ENCODE assay signal across 19 mouse cellular contexts in the genomic region with DNA sequence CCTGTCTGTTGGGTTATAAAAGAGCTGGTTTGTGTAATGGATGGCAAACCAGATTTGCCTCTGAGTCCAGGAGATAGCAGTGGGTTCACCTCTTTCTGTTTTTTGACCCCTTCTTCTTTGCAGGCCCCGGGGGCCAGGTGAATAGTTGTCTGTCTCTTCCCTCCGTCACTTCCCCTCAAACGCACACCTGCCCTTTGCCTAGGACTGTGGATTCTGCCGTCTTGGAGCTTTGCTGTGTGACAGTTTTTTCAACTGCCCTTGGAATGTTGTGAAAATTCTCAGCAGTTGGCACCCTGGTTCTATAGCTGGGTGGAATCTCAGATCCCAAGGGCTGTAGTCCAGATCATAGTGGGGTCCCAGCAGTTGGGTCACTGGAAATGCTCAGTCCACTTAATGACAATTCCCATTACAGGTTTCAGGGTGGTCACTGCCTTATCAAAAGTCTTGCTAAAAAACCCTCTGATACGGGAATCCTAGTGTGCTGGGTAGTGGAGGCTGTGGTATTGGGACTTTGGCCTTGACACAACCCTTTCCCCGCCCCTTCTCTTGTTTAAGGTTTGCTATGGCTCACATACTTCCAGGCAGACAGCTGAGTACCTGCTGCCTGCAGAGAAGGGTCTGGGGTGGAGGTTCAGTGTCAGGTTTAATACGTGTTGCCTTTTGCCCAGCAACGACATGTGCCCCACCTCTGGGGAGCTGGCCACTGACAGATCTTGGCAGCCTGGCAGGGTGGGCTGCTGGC.
DNase-seq lines count a peak whose midpoint lies in the region; ATAC-seq lines count a peak whose summit lies in the region.
"Had no signal": no experiment of that assay in that cellular context is flagged by ENCODE, and none has a peak within 500 bp of the region (broad histone marks: within the 10 kb centered on the region; RNA-seq: fewer than 3 reads in every experiment).

No protein-coding gene starts in this region.

- no peak overlapping the region for H3K9ac ChIP-seq in intestine, embryonic 15.5 days
- H3K9ac ChIP-seq in intestine, embryonic 16.5 days (ENCODE audit: low read depth, low read length): no peak overlapping the region
- no peak overlapping the region for H3K9ac ChIP-seq in stomach, embryonic 16.5 days (ENCODE audit: low read length)
- H3K9ac ChIP-seq: embryonic facial prominence, embryonic 13.5 days; forebrain, embryonic 12.5 days; heart, embryonic 12.5 days; hindbrain, embryonic 15.5 days had no signal

- H3K4me1 ChIP-seq in intestine, embryonic 15.5 days (replicated peaks): peaks cover 6% of the 10 kb centered on the region; the same call in 1 of the 2 replicates
- H3K4me1 ChIP-seq in intestine, embryonic 16.5 days (ENCODE audit: control insufficient read depth, insufficient read depth, low read length): 0 out of 2 replicates have a peak, but pooled peaks cover 3% of the 10 kb centered on the region
- H3K4me1 ChIP-seq in stomach, embryonic 16.5 days (ENCODE audit: control insufficient read depth, insufficient read depth, low read length): no peaks in the 10 kb centered on the region
- H3K4me1 ChIP-seq: embryonic facial prominence, embryonic 13.5 days; forebrain, embryonic 12.5 days; heart, embryonic 12.5 days; hindbrain, embryonic 15.5 days had no signal

- H3K27me3 ChIP-seq in intestine, embryonic 15.5 days (replicated peaks): no peaks in the 10 kb centered on the region
- no peaks in the 10 kb centered on the region for H3K27me3 ChIP-seq in intestine, embryonic 16.5 days (replicated peaks; ENCODE audit: control insufficient read depth, insufficient read depth, low read length)
- no peaks in the 10 kb centered on the region for H3K27me3 ChIP-seq in stomach, embryonic 16.5 days (ENCODE audit: control insufficient read depth, insufficient read depth, low read length)
- H3K27me3 ChIP-seq: embryonic facial prominence, embryonic 13.5 days; forebrain, embryonic 12.5 days; hindbrain, embryonic 15.5 days had no signal

- peak; percentile 76 for ATAC-seq in intestine, embryonic 15.5 days
- peak; percentile 60; the same call in 1 of the 2 replicates for ATAC-seq in intestine, embryonic 16.5 days
- ATAC-seq in stomach, embryonic 16.5 days (ENCODE audit: insufficient read depth, low FRiP score): peak; percentile 65; the same call in 1 of the 2 replicates
- ATAC-seq: forebrain, embryonic 16.5 days had no signal

- no peak overlapping the region for H3K27ac ChIP-seq in intestine, embryonic 15.5 days
- no peak overlapping the region for H3K27ac ChIP-seq in intestine, embryonic 16.5 days (ENCODE audit: low read length)
- no peak overlapping the region for H3K27ac ChIP-seq in stomach, embryonic 16.5 days (ENCODE audit: low read length)
- H3K27ac ChIP-seq: embryonic facial prominence, embryonic 13.5 days; forebrain, embryonic 12.5 days; heart, adult 2 months; hindbrain, embryonic 10.5 days; hindbrain, embryonic 15.5 days had no signal

- H3K4me3 ChIP-seq in intestine, embryonic 15.5 days (replicated peaks): no peak overlapping the region
- no peak overlapping the region for H3K4me3 ChIP-seq in intestine, embryonic 16.5 days (ENCODE audit: low read length)
- no peak overlapping the region for H3K4me3 ChIP-seq in stomach, embryonic 16.5 days (replicated peaks; ENCODE audit: low read length)
- H3K4me3 ChIP-seq: embryonic facial prominence, embryonic 13.5 days; forebrain, embryonic 12.5 days; heart, adult 2 months; heart, embryonic 12.5 days; hindbrain, embryonic 10.5 days; hindbrain, embryonic 15.5 days had no signal

- 67% methylated on average over 8 of the region's 8 CpGs for WGBS in intestine, embryonic 15.5 days
- WGBS in intestine, embryonic 16.5 days: 65% methylated on average over 8 of the region's 8 CpGs
- WGBS in stomach, embryonic 16.5 days: 67% methylated on average over 8 of the region's 8 CpGs

- peak; percentile 16 for DNase-seq in kidney, postnatal 10 days
- no peak for DNase-seq in kidney, adult 18-20 months
- DNase-seq in layer of hippocampus, adult 18-20 months (ENCODE audit: low spot score in 2 of 2): no peak
- DNase-seq in adrenal gland, postnatal 14 days: no peak
- DNase-seq: adrenal gland, adult 8-10 months; cerebellum, adult 11 months; cerebellum, adult 9-10 months; cerebellum, postnatal 25 days; gastrocnemius, postnatal 10 days; heart, adult 2 months had no signal

- H3K4me2 ChIP-seq in intestine, embryonic 15.5 days (replicated peaks): no peak overlapping the region
- no peak overlapping the region for H3K4me2 ChIP-seq in intestine, embryonic 16.5 days (ENCODE audit: low read depth, low read length)
- no peak overlapping the region for H3K4me2 ChIP-seq in stomach, embryonic 16.5 days (ENCODE audit: low read depth, low read length)
- H3K4me2 ChIP-seq: embryonic facial prominence, embryonic 13.5 days; forebrain, embryonic 12.5 days; heart, embryonic 12.5 days; hindbrain, embryonic 15.5 days had no signal

- H3K36me3 ChIP-seq in intestine, embryonic 15.5 days: no peaks in the 10 kb centered on the region
- H3K36me3 ChIP-seq in intestine, embryonic 16.5 days (ENCODE audit: control insufficient read depth, insufficient read depth, low read length): no peaks in the 10 kb centered on the region
- H3K36me3 ChIP-seq in stomach, embryonic 16.5 days (ENCODE audit: control insufficient read depth, insufficient read depth, low read length): no peaks in the 10 kb centered on the region
- H3K36me3 ChIP-seq: embryonic facial prominence, embryonic 13.5 days; forebrain, embryonic 12.5 days; heart, embryonic 12.5 days; hindbrain, embryonic 10.5 days; hindbrain, embryonic 15.5 days had no signal

- no peaks in the 10 kb centered on the region for H3K9me3 ChIP-seq in intestine, embryonic 15.5 days
- no peaks in the 10 kb centered on the region for H3K9me3 ChIP-seq in intestine, embryonic 16.5 days (ENCODE audit: control insufficient read depth, low read length)
- H3K9me3 ChIP-seq in stomach, embryonic 16.5 days (replicated peaks; ENCODE audit: control insufficient read depth, low read length): no peaks in the 10 kb centered on the region
- H3K9me3 ChIP-seq: embryonic facial prominence, embryonic 13.5 days; forebrain, embryonic 12.5 days; heart, embryonic 12.5 days; hindbrain, embryonic 10.5 days; hindbrain, embryonic 15.5 days had no signal
